Mouse (Mus musculus) limb, embryonic 12.5 days (tissue): ENCODE measurements at regions not wholly inside any gene's neighbourhood (a gene's known extent, or its start where the extent isn't known, plus 50 kb on each side); places are given as distances from the start of the nearest gene placed in this dataset.

ENCODE experiments used
- ATAC-seq: fragments of 200-750 bp; cut with Nextera tagmentation; 2 replicates; pipeline ENCODE4 v1.8.0; 2017; ENCODE audit warnings: low read depth, moderate TSS enrichment; ENCODE audit not compliant: insufficient number of reproducible peaks, insufficient read depth, low FRiP score, low TSS enrichment
- H3K27ac ChIP-seq: fragments of 300-500 bp; sonication (generic); 2 replicates; pipeline ENCODE4 v1.5.1; 2016; ENCODE audit warnings: mild to moderate bottlenecking, moderate library complexity
- H3K27me3 ChIP-seq: fragments of 300-500 bp; sonication (generic); 2 replicates; pipeline ENCODE4 v1.6.1; 2016; ENCODE audit warnings: mild to moderate bottlenecking, moderate library complexity
- H3K36me3 ChIP-seq: fragments of 300-500 bp; sonication (generic); 2 replicates; pipeline ENCODE4 v1.6.1; 2016; ENCODE audit warnings: mild to moderate bottlenecking, moderate library complexity
- H3K4me1 ChIP-seq: fragments of 300-500 bp; sonication (generic); replicated peaks from 2 replicates; pipeline ENCODE4 v1.6.1; 2016
- H3K4me2 ChIP-seq: fragments of 300-500 bp; sonication (generic); 2 replicates; pipeline ENCODE4 v1.6.1; 2016; ENCODE audit warnings: mild to moderate bottlenecking, moderate library complexity
- H3K4me3 ChIP-seq: fragments of 300-500 bp; sonication (generic); replicated peaks from 2 replicates; pipeline ENCODE4 v1.5.1; 2016; ENCODE audit warnings: mild to moderate bottlenecking
- H3K9ac ChIP-seq: fragments of 300-500 bp; sonication (generic); replicated peaks from 2 replicates; pipeline ENCODE4 v1.6.1; 2016; ENCODE audit warnings: mild to moderate bottlenecking, moderate library complexity
- H3K9me3 ChIP-seq: fragments of 300-500 bp; sonication (generic); 2 replicates; pipeline ENCODE4 v1.6.1; 2016; ENCODE audit warnings: mild to moderate bottlenecking, moderate library complexity
- WGBS: fragments of 180-500 bp; shearing (Covaris S2); methylation state at CpG from one replicate; pipeline ENCODE4 v1.1.7; 2016; 5-methylcytosine and 5-hydroxymethylcytosine counted together

DNA sequence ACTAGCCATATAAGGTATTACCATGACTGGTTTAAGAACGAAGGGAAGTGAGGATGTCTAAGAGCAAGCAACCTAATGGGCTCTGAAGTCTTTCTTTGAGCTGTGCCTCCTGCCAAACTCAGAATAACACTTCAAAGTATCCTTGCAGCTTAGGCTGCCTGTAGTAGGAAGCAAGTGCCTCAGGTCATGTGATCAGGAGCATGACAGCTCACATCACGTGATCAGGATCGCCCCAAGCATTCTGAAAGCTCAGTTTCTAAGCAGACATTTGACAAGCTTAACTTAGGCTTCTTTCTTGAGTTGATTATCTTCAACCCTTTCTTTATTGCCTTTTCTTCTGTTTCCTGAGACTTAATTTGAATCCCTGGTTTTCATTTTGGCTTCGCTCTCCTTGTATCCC is 462.4 kb upstream of the Gcfc2 start:
- H3K9ac ChIP-seq = no peak overlapping the region
- no peaks in the 10 kb centered on the region for H3K36me3 ChIP-seq
- H3K4me1 ChIP-seq = no peaks in the 10 kb centered on the region
- ATAC-seq = no peak
- no peaks in the 10 kb centered on the region for H3K9me3 ChIP-seq
- H3K27ac ChIP-seq = no peak overlapping the region
- H3K27me3 ChIP-seq = no peaks in the 10 kb centered on the region
- H3K4me3 ChIP-seq = no peak overlapping the region
- no peak overlapping the region for H3K4me2 ChIP-seq
- 74% methylated on average over 4 of the region's 4 CpGs for WGBS

DNA sequence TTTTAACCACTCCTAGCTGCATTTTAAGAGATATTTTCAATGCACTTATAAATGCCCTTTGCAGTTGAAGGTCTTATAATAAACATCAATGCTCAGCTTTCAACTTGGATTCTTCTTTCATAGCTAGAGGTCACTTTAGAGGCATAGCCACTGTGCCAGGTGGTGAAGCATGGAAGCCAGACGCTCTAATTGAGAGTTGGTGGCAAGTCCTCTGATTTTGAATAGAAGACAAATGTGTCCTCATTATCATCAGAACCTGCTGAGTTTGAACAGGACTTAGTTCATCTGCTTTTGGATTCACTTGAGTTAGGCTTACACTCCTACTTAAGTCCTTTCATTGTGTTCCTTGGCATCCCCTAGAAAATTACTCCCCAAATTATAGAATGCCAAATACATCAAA is 459.0 kb upstream of the Gcfc2 start:
- Histone ChIP-seq H3K4me2 (no peak overlapping the region), H3K4me3 (no peak overlapping the region), H3K9me3 (no peaks in the 10 kb centered on the region), H3K27me3 (no peaks in the 10 kb centered on the region), H3K36me3 (no peaks in the 10 kb centered on the region), H3K4me1 (no peaks in the 10 kb centered on the region), H3K27ac (no peak overlapping the region), H3K9ac (no peak overlapping the region)
- no peak for ATAC-seq
- WGBS = 73% methylated on average over 1 of the region's 1 CpGs

DNA sequence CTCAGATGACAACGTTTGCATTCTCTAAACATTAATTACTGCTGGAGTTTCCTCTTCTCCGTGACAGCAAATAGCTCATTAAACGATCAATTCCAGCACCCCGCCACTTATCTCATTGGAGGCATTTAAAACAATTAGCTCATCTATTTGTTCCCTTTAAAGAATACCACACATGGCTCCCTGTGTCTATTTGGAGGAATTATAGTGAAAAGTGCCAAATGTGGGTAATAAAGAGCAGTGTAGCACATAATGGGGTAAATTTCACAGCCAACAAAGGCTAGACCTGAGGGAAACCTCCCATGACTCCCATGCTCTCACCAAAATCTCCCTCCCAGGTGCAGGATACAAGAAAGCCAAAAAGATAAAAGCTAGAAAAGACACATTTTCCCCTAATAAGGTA is 456.9 kb upstream of the Gcfc2 start:
- 68% methylated on average over 4 of the region's 4 CpGs for WGBS
- H3K4me3 ChIP-seq = no peak overlapping the region
- no peaks in the 10 kb centered on the region for H3K9me3 ChIP-seq
- H3K4me2 ChIP-seq = no peak overlapping the region
- H3K27ac ChIP-seq = no peak overlapping the region
- no peaks in the 10 kb centered on the region for H3K27me3 ChIP-seq
- no peaks in the 10 kb centered on the region for H3K4me1 ChIP-seq
- no peak for ATAC-seq
- no peaks in the 10 kb centered on the region for H3K36me3 ChIP-seq
- H3K9ac ChIP-seq = no peak overlapping the region

DNA sequence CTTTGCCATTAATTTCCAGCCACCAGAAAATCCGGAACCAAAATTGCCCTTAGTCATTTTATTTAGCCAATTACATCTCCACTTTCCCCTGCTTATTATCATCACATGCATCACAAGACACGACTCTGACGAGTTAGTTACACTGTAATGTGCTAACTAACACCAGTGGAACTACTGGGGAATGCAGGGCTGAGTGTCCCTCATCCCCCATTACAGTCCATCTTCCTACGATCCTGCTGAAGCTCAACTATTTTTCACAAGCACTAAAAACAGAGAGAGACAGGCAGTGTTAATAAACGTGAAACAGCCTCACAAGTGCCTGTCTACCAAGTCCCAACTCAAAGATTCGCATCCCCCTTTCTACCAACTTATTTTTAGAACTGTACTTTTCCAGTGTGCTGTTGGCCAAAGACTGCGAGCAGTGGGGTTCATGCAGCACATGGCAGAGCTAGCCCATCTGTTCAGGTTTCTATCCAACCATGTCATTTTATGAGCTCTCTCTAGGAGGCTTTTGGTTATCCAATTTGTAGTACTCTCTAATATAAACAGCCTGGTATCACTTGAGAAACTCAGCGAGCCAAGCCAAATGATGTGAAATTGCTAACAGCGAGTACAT is 452.0 kb upstream of the Gcfc2 start:
- no peak overlapping the region for H3K9ac ChIP-seq
- H3K4me1 ChIP-seq = no peaks in the 10 kb centered on the region
- H3K27ac ChIP-seq = no peak overlapping the region
- H3K27me3 ChIP-seq = no peaks in the 10 kb centered on the region
- WGBS = 69% methylated on average over 9 of the region's 9 CpGs
- H3K9me3 ChIP-seq = no peaks in the 10 kb centered on the region
- H3K4me3 ChIP-seq = no peak overlapping the region
- no peak for ATAC-seq
- no peak overlapping the region for H3K4me2 ChIP-seq
- H3K36me3 ChIP-seq = no peaks in the 10 kb centered on the region

DNA sequence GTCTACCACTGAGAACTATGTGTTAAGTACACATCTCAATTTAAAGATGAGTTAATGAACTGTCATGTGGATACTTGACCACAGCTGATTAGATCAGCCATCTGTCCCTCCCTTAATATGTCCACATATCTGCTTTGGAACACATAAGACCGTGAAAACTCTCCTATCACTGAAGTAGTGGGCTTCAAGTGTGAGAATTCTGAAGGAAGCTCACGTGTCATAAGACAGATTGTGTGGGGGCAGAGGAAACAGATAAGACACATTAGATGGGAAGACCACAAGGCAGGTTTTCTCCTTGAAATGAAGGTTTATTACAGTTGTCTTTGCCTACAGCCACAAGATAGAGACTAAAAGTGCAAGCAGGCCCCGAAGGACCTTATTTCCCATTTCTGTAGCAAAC is 451.0 kb upstream of the Gcfc2 start:
- Histone ChIP-seq H3K4me1 (no peaks in the 10 kb centered on the region), H3K4me2 (no peak overlapping the region), H3K9me3 (no peaks in the 10 kb centered on the region), H3K36me3 (no peaks in the 10 kb centered on the region), H3K27ac (no peak overlapping the region), H3K4me3 (no peak overlapping the region), H3K9ac (no peak overlapping the region), H3K27me3 (no peaks in the 10 kb centered on the region)
- WGBS = 85% methylated on average over 3 of the region's 3 CpGs
- ATAC-seq = no peak

DNA sequence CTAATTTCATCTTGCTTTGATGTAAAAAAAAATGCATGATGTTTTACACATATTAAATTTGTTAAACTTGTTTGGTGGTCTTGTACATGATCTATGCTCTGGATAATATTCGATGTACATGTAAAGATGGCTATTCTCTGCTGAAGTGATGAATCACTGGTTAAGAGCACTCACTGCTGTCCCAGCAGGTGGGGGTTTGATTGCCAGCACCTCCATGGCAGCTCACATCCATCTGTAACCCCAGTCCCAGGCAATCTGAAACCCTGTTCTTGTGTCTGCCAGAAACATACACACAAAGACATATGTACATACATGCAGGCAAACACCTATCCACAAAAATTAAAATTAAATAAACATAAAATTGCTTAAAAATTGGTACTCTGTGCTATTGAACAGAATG is 448.7 kb upstream of the Gcfc2 start:
- H3K4me3 ChIP-seq = no peak overlapping the region
- H3K27me3 ChIP-seq = no peaks in the 10 kb centered on the region
- no peaks in the 10 kb centered on the region for H3K9me3 ChIP-seq
- no peak overlapping the region for H3K27ac ChIP-seq
- 85% methylated on average over 1 of the region's 1 CpGs for WGBS
- H3K4me2 ChIP-seq = no peak overlapping the region
- no peak for ATAC-seq
- no peaks in the 10 kb centered on the region for H3K36me3 ChIP-seq
- no peaks in the 10 kb centered on the region for H3K4me1 ChIP-seq
- H3K9ac ChIP-seq = no peak overlapping the region

DNA sequence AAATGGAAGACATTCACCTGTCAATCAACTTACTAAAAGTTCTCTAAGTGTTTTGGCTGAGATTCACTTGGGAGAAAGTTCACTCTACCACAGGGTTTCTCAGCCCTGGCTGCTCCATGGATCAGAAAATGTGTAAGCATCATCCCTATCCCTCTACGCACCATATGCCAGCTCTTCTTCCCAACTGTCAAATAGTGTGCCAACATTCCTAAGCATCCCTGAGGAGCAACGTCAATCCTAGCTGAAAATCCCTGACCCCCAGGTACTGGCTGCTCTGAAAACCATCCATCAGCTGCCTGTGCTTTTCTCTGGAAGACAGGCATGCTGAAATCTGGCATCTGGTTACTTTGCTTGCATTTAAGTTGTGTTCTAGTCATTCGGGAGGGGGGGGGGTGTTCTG is 436.5 kb upstream of the Gcfc2 start:
- 69% methylated on average over 3 of the region's 3 CpGs for WGBS
- H3K27me3 ChIP-seq = no peaks in the 10 kb centered on the region
- no peak for ATAC-seq
- no peak overlapping the region for H3K4me2 ChIP-seq
- no peak overlapping the region for H3K27ac ChIP-seq
- no peaks in the 10 kb centered on the region for H3K9me3 ChIP-seq
- H3K4me1 ChIP-seq = no peaks in the 10 kb centered on the region
- H3K9ac ChIP-seq = no peak overlapping the region
- H3K36me3 ChIP-seq = no peaks in the 10 kb centered on the region
- no peak overlapping the region for H3K4me3 ChIP-seq

DNA sequence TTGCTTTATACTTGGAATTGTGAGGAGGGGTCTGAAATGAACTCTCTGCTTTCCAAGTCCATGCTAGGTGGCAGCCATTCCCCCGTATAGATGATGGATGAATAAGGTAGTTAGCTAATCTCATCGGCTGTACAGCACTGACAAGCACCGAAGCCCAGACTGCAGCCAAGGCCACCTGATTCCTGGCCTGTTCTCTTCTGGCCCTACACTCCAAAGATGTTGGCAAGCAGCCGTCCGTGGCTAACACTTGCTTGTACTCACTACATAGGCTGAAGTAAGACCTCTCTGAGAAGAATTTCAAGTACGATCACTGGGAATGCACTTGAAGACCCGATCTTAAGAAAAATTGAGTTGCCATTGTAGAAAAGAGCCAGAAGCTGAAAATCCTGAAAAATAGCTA is 427.2 kb upstream of the Gcfc2 start:
- no peak overlapping the region for H3K4me3 ChIP-seq
- 91% methylated on average over 7 of the region's 7 CpGs for WGBS
- no peaks in the 10 kb centered on the region for H3K36me3 ChIP-seq
- no peaks in the 10 kb centered on the region for H3K27me3 ChIP-seq
- no peak overlapping the region for H3K4me2 ChIP-seq
- no peaks in the 10 kb centered on the region for H3K4me1 ChIP-seq
- ATAC-seq = no peak
- H3K9me3 ChIP-seq = no peaks in the 10 kb centered on the region
- no peak overlapping the region for H3K27ac ChIP-seq
- H3K9ac ChIP-seq = no peak overlapping the region

DNA sequence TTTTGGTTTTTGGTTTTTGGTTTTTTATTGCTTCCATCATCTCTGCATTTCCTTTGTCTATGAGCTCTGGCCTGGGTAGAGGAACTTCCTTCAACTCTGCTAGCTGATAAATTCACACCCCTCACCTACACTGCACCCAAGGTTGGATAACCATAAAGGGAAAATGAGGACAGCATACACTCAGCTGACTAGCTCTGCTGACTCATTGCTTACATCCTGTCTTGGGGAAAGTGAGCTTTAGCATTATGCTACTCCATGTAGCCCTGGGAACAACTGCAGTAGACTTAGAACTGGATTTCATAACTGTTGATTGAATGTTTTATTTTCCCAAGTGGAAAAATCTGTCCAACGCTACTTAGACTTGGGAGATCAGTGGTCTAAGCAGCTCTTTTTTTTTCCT is 406.3 kb upstream of the Gcfc2 start:
- Histone ChIP-seq H3K9me3 (no peaks in the 10 kb centered on the region), H3K4me1 (no peaks in the 10 kb centered on the region), H3K4me2 (no peak overlapping the region), H3K4me3 (no peak overlapping the region), H3K9ac (no peak overlapping the region), H3K27me3 (no peaks in the 10 kb centered on the region), H3K36me3 (no peaks in the 10 kb centered on the region), H3K27ac (no peak overlapping the region)
- WGBS = 91% methylated on average over 1 of the region's 1 CpGs
- no peak for ATAC-seq

DNA sequence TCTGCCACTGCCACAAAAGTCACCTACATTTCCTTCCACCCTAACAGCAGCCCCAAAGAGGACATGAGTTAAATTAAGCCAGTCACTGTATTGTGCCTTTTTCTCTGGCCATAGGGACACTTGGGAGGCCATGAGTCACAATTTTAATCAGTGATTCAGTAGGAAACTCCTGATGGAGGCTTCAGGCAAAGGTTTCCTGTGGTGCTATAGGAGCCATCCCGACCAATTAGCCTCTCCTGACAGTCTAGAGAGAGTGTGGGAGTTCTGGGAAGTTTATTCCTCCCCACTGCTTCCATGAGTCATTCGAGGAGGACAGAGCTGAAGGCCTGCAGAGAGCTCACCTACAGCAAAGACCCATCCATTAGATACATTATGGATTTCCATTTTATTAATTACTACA is 361.2 kb upstream of the Gcfc2 start:
- Histone ChIP-seq H3K4me3 (no peak overlapping the region), H3K27ac (no peak overlapping the region), H3K9me3 (no peaks in the 10 kb centered on the region), H3K36me3 (no peaks in the 10 kb centered on the region), H3K4me1 (no peaks in the 10 kb centered on the region), H3K27me3 (no peaks in the 10 kb centered on the region), H3K4me2 (no peak overlapping the region), H3K9ac (no peak overlapping the region)
- no peak for ATAC-seq
- WGBS = 76% methylated on average over 2 of the region's 2 CpGs

DNA sequence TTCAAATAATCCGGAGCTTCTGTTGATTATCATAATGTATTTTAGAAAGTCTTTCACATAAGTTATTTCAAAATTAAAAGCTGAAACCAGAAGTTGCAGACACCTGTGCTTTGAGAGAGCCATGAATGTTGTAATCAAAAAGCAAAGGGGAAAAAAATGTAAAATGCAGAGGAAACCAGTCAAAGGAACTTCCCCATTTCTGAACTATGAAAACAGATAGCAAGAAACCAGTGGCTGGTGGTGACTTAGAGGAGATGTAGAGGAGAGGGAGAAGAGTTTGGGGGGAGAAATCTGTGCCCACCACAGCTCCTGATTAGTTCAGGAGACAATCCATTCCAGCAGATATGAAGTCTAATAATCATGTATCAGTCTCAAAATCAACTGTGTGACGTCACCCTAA is 360.3 kb upstream of the Gcfc2 start:
- Histone ChIP-seq H3K4me3 (no peak overlapping the region), H3K27me3 (no peaks in the 10 kb centered on the region), H3K9ac (no peak overlapping the region), H3K4me1 (no peaks in the 10 kb centered on the region), H3K4me2 (no peak overlapping the region), H3K9me3 (no peaks in the 10 kb centered on the region), H3K27ac (no peak overlapping the region), H3K36me3 (no peaks in the 10 kb centered on the region)
- 84% methylated on average over 2 of the region's 2 CpGs for WGBS
- ATAC-seq = no peak

DNA sequence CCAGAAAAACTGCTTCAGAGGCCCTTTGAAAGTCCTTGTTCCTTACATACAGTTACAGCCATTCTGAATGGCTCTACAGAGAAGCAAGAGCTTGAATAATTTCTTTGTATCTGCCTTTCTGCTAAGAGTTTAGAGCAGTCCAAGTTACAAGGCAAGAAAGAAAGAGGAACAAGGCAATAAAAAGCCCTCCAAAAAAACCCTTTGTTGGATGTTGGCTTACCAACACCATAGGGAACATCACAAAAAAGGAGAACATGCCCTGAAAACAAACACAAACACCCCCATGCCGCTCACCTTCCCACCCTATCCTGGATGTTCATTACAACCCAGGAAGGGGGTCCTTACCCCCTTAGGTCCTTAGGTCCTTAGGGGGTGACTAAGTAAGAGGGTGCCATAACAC is 359.2 kb upstream of the Gcfc2 start:
- WGBS = 88% methylated on average over 1 of the region's 1 CpGs
- Histone ChIP-seq H3K4me3 (no peak overlapping the region), H3K4me1 (no peaks in the 10 kb centered on the region), H3K27ac (no peak overlapping the region), H3K9ac (no peak overlapping the region), H3K36me3 (no peaks in the 10 kb centered on the region), H3K9me3 (no peaks in the 10 kb centered on the region), H3K27me3 (no peaks in the 10 kb centered on the region), H3K4me2 (no peak overlapping the region)
- no peak for ATAC-seq
